Mouse (Mus musculus): Measurements from ENCODE around the gene H2afx. TPM values are rescaled to one million over a fixed set of nuclear protein-coding genes. Genes with fewer than 3 reads are reported as not detected.

The H2afx gene
- polyA plus RNA-seq (2012; rRNA removed), result 154 and 173 TPM in 2 replicates

GRCm38 (mm10) chr9:44334396-44335330, at the start of gene H2afx:
TSS of gene H2afx (plus strand) at chr9:44334694.

GRCm38 (mm10) chr9:44288076-44288958, 46.2 kb upstream of the H2afx start, which contains the start of gene Abcg4:
TSS of gene Abcg4 (minus strand) at chr9:44288615.

GRCm38 (mm10) chr9:44305466-44306079, 28.9 kb upstream of the H2afx start, which contains the start of gene Hinfp:
TSS of gene Hinfp (minus strand) at chr9:44305671.

DNA sequence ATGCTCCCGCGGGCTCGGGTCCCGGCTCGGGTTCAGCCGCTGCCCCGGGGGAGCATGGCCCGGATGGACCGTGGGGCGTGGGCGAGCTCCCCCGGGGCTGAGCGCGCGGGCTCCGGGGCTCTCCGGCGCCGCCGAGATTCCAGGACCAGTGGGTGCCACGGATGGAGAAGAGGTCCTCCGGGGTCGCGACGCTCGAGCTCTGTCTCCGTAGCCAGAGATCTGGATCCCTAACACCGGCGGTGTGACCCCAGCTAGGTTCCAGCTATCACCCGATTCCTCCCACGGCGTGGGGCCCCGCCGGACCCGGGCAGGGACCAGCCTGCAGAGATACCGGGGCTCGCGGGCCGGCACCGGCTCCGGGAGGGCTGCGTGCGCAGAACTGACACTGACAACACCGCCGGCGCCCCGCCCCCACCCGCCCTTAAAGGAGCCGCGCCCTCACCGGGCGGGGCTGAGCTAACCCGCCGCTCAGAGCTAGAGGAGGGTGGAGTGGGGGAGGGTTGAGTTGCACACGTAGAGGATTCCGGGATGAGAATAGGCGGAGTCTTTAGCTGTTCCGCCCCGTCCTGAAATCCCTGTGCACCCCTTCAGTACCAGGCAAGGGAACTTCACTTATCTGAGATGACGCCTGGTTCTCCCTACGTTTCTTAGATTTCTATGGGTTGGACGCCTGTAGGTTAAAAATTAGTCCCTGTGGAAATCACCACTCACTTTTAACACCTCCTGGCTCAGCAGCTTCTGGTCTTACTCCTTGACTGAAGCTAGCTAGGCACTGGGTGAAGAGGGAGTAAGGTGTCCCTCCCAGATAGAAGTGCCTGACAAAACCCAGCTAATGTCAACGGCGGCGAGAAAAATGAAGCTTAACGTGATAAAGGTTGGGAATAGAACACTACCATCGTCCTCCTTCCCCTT, 14.4 kb upstream of the H2afx start, which contains the start of gene C2cd2l:
Gene C2cd2l, minus strand, starts transcription at position 399 of the 912 bp plus-strand sequence.

DNA sequence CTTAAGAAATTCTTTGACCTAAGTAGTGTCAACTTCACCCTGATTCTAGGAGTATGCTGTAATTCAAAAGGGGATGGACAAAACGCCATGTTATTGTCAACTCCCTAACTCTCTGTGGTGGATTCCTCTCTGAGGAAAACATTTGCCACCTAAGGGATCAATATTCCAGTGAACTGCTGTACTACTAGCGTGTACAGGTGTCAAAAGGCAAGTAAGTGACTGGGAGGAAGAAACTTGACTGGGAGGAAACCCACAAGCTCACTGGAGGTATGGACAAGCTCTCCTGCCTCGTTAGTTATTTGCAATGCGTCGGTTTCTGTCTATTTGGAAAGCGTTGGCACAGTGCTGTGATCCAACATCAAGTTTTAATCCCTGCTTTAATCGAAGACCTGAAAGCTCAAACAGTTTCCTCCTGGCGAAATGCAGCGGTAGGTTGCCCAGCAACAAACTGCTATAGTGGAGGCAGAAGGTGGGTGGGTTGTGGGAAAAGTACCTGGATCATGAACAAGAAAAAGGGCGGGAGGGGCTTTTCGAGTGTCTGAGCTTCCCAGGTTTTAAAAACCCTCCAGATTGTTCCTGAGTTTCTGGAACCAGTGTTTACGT, 8.6 kb upstream of the H2afx start, which contains the start of gene Dpagt1:
Gene Dpagt1, plus strand, starts transcription at position 252 of the 603 bp plus-strand sequence.

GRCm38 (mm10) chr9:44343781-44344421, 9.4 kb downstream of the H2afx start, which contains the start of gene Hmbs:
TSS of gene Hmbs (minus strand) at chr9:44344228.

GRCm38 (mm10) chr9:44361190-44361917, 26.9 kb downstream of the H2afx start, which contains the start of gene Vps11:
TSS of gene Vps11 (minus strand) at chr9:44361670.

GRCm38 (mm10) chr9:44379054-44379834, 44.8 kb downstream of the H2afx start, which contains the start of gene Hyou1:
TSS of gene Hyou1 (plus strand) at chr9:44379490.

Other genes with a start within 250 kb of the H2afx start
- gene Mfrp, start 233.0 kb upstream of the H2afx start, polyA plus RNA-seq (2012; rRNA removed), result not detected in 2 replicates
- gene C1qtnf5, start 227.4 kb upstream of the H2afx start, polyA plus RNA-seq (2012; rRNA removed), result 23.7 and 30.8 TPM in 2 replicates
- not detected in 2 replicates for gene Gm49380, start 221.2 kb upstream of the H2afx start, polyA plus RNA-seq (2012; rRNA removed)
- gene Rnf26, start 221.2 kb upstream of the H2afx start, polyA plus RNA-seq (2012; rRNA removed), result 34.4 and 44.1 TPM in 2 replicates
- gene Mcam, start 200.2 kb upstream of the H2afx start, polyA plus RNA-seq (2012; rRNA removed), result 39.7 and 42.8 TPM in 2 replicates
- 8.4 and 10.9 TPM in 2 replicates for gene Cbl, start 100.6 kb upstream of the H2afx start, polyA plus RNA-seq (2012; rRNA removed)
- 0.14 TPM in 1 of 2 replicates, not detected in the other for gene Ccdc153, start 94.0 kb upstream of the H2afx start, polyA plus RNA-seq (2012; rRNA removed)
- 8.3 and 12.4 TPM in 2 replicates for gene Pdzd3, start 83.2 kb upstream of the H2afx start, polyA plus RNA-seq (2012; rRNA removed)
- 27.5 and 33.1 TPM in 2 replicates for gene Nlrx1, start 66.1 kb upstream of the H2afx start, polyA plus RNA-seq (2012; rRNA removed)
- 4.7 and 6.7 TPM in 2 replicates for gene Abcg4, start 46.1 kb upstream of the H2afx start, polyA plus RNA-seq (2012; rRNA removed)
- gene Hinfp, start 29.0 kb upstream of the H2afx start, polyA plus RNA-seq (2012; rRNA removed), result 17.5 and 22.3 TPM in 2 replicates
- gene C2cd2l, start 14.4 kb upstream of the H2afx start, polyA plus RNA-seq (2012; rRNA removed), result 115 and 139 TPM in 2 replicates
- 62.8 and 83.7 TPM in 2 replicates for gene Dpagt1, start 8.7 kb upstream of the H2afx start, polyA plus RNA-seq (2012; rRNA removed)
- gene Hmbs, start 9.5 kb downstream of the H2afx start, polyA plus RNA-seq (2012; rRNA removed), result 34.5 and 35.2 TPM in 2 replicates
- gene Vps11, start 27.0 kb downstream of the H2afx start, polyA plus RNA-seq (2012; rRNA removed), result 16.6 and 18.3 TPM in 2 replicates
- gene Hyou1, start 44.8 kb downstream of the H2afx start, polyA plus RNA-seq (2012; rRNA removed), result 43.9 and 44.8 TPM in 2 replicates
- gene Slc37a4, start 62.2 kb downstream of the H2afx start, polyA plus RNA-seq (2012; rRNA removed), result 37.0 and 46.0 TPM in 2 replicates
- 84.4 and 119 TPM in 2 replicates for gene Rps25, start 72.4 kb downstream of the H2afx start, polyA plus RNA-seq (2012; rRNA removed)
- 44.3 and 46.5 TPM in 2 replicates for gene Trappc4, start 72.9 kb downstream of the H2afx start, polyA plus RNA-seq (2012; rRNA removed)
- 30.0 and 36.4 TPM in 2 replicates for gene Ccdc84, start 83.9 kb downstream of the H2afx start, polyA plus RNA-seq (2012; rRNA removed)
- not detected in 2 replicates for gene Foxr1, start 106.4 kb downstream of the H2afx start, polyA plus RNA-seq (2012; rRNA removed)
- gene Upk2, start 120.3 kb downstream of the H2afx start, polyA plus RNA-seq (2012; rRNA removed), result 0.21 TPM in 1 of 2 replicates, not detected in the other
- gene Bcl9l, start 148.1 kb downstream of the H2afx start, polyA plus RNA-seq (2012; rRNA removed), result 23.6 and 37.6 TPM in 2 replicates
- gene Cxcr5, start 227.2 kb downstream of the H2afx start, polyA plus RNA-seq (2012; rRNA removed), result 3.2 and 3.3 TPM in 2 replicates